11 mouse cellular contexts compared by ENCODE assay signal in genomic region chr11:97422507-97422906, GRCm38 (mm10). TPM values are rescaled to one million over a fixed set of nuclear protein-coding genes. Genes with fewer than 3 reads are reported as not detected.
A peak's percentile ranks its signal among the peaks of the same experiment; 100 is the strongest.
DNase-seq lines count a peak whose midpoint lies in the region; ATAC-seq and TF ChIP-seq lines count a peak whose summit lies in the region.
"Had no signal": no experiment of that assay in that cellular context is flagged by ENCODE, and none has a peak within 500 bp of the region (broad histone marks: within the 10 kb centered on the region; RNA-seq: fewer than 3 reads in every experiment).

No protein-coding gene starts in this region.

- no peak for TF ChIP-seq EP300 in heart, postnatal 0 days (IDR thresholded peaks at IDR 0.05; ENCODE audit: low read depth)

- H3K9ac ChIP-seq in heart, postnatal 0 days (replicated peaks; ENCODE audit: low read depth, low read length), result no peak overlapping the region
- no peak overlapping the region for H3K9ac ChIP-seq in stomach, embryonic 15.5 days

- H3K27ac ChIP-seq in heart, postnatal 0 days (ENCODE audit: low read depth), result peak overlapping the region; percentile 23
- H3K27ac ChIP-seq in stomach, embryonic 15.5 days, result peak overlapping the region; percentile 57; the same call in 1 of the 2 replicates
- H3K27ac ChIP-seq: macrophage had no signal

- no peak for DNase-seq in heart, postnatal 0 days (ENCODE audit: low spot score)
- no peak for DNase-seq in heart, postnatal 10 days
- peak; percentile 71 for DNase-seq in right cerebral cortex, adult 18-20 months
- DNase-seq in right cerebral cortex, postnatal 36 days (ENCODE audit: low spot score in 2 of 2), result no peak
- DNase-seq in layer of hippocampus, adult 9-11 months, result peak; percentile 73
- DNase-seq in urinary bladder, postnatal 4 days (ENCODE audit: low spot score in 2 of 2), result no peak
- DNase-seq in cerebellum, postnatal 36 days, result no peak
- DNase-seq: gastrocnemius, postnatal 14 days; right cerebral cortex, postnatal 14 days had no signal

- H3K4me1 ChIP-seq in heart, postnatal 0 days (ENCODE audit: control insufficient read depth, insufficient read depth), result peaks cover 27% of the 10 kb centered on the region
- H3K4me1 ChIP-seq in stomach, embryonic 15.5 days, result peaks cover 22% of the 10 kb centered on the region

- no peaks in the 10 kb centered on the region for H3K27me3 ChIP-seq in heart, postnatal 0 days (ENCODE audit: control insufficient read depth, insufficient read depth, low read length)
- H3K27me3 ChIP-seq in stomach, embryonic 15.5 days (replicated peaks), result no peaks in the 10 kb centered on the region

- 60% methylated on average over 4 of the region's 4 CpGs for WGBS in heart, postnatal 0 days
- 63% methylated on average over 4 of the region's 4 CpGs for WGBS in stomach, embryonic 15.5 days

- no peak overlapping the region for H3K4me3 ChIP-seq in heart, postnatal 0 days (ENCODE audit: low read depth, low read length)
- no peak overlapping the region for H3K4me3 ChIP-seq in stomach, embryonic 15.5 days (replicated peaks)

- no peaks in the 10 kb centered on the region for H3K36me3 ChIP-seq in heart, postnatal 0 days (replicated peaks; ENCODE audit: control insufficient read depth, insufficient read depth, low read length)
- no peaks in the 10 kb centered on the region for H3K36me3 ChIP-seq in stomach, embryonic 15.5 days

- H3K9me3 ChIP-seq in heart, postnatal 0 days (replicated peaks; ENCODE audit: control insufficient read depth, low read length), result no peaks in the 10 kb centered on the region
- no peaks in the 10 kb centered on the region for H3K9me3 ChIP-seq in stomach, embryonic 15.5 days

- no peak overlapping the region for H3K4me2 ChIP-seq in heart, postnatal 0 days (ENCODE audit: low read depth, low read length)
- H3K4me2 ChIP-seq in stomach, embryonic 15.5 days, result no peak overlapping the region

- no peak for TF ChIP-seq CTCF in heart, postnatal 0 days (IDR thresholded peaks at IDR 0.05; ENCODE audit: low read depth)

- no peak for ATAC-seq in heart, postnatal 0 days (ENCODE audit: insufficient read depth, low read depth)
- no peak for ATAC-seq in stomach, embryonic 15.5 days (ENCODE audit: insufficient read depth, low FRiP score, low read depth)

- intact Hi-C loops in heart, postnatal 10 days (cut with DNase I), result no loop called here

RNA-seq across cellular contexts. Expression of gene Arhgap23, which starts 7.2 kb away (rescaled TPM):
- total RNA-seq in heart, postnatal 0 days (2014; rRNA removed; ENCODE audit: low replicate concordance), result 44.0 and 53.5 TPM in 2 replicates
- polyA plus RNA-seq in heart, postnatal 0 days (2015; fragmentation: Nextera tagmentation; extraction: Ambion mirVana), result 3.7 and 3.8 TPM in 2 replicates
- 10 to 100 TPM; 34.4 to 34.7 TPM for total RNA-seq in heart, postnatal 10 days (2021)
- polyA plus RNA-seq in stomach, embryonic 15.5 days (2015; fragmentation: Nextera tagmentation; extraction: Ambion mirVana), result 6.1 and 6.2 TPM in 2 replicates

Comparison
In these comparisons a context has a peak if more than half of its experiments do, and no peak if none do; other contexts are left out.
1. DNase-seq: peak in right cerebral cortex, adult 18-20 months (single experiment) and layer of hippocampus, adult 9-11 months (single experiment); none in heart, postnatal 0 days (single experiment), heart, postnatal 10 days (0 of 2), right cerebral cortex, postnatal 36 days (0 of 2), urinary bladder, postnatal 4 days (0 of 2) and cerebellum, postnatal 36 days (0 of 2).